Mouse (Mus musculus) heart, embryonic 15.5 days (tissue): Measurements from ENCODE around the gene Ssty2. TPM values are rescaled to one million over a fixed set of nuclear protein-coding genes. Genes with fewer than 3 reads are reported as not detected.
"Not testable (repeated sequence)": the region's sequence is repeated elsewhere in the genome, so short reads cannot be mapped to it uniquely, and the experiment has no call there.

Experiments
- ATAC-seq: fragments of 200-750 bp; cut with Nextera tagmentation; replicated peaks from 2 replicates; pipeline ENCODE4 v1.8.0; 2017; ENCODE audit warnings: low read depth, moderate TSS enrichment; ENCODE audit not compliant: insufficient number of reproducible peaks, insufficient read depth, low FRiP score
- H3K27ac ChIP-seq: fragments of 300-500 bp; sonication (generic); 2 replicates; pipeline ENCODE4 v1.5.1; 2015; ENCODE audit warnings: mild to moderate bottlenecking, inconsistent platforms
- H3K27me3 ChIP-seq: fragments of 300-500 bp; sonication (generic); 2 replicates; pipeline ENCODE4 v1.6.1; 2015; ENCODE audit warnings: inconsistent platforms
- H3K36me3 ChIP-seq: fragments of 300-500 bp; sonication (generic); 2 replicates; pipeline ENCODE4 v1.6.1; 2015; ENCODE audit warnings: mild to moderate bottlenecking, inconsistent platforms
- H3K4me1 ChIP-seq: fragments of 300-500 bp; sonication (generic); replicated peaks from 2 replicates; pipeline ENCODE4 v1.6.1; 2015; ENCODE audit warnings: inconsistent platforms
- H3K4me2 ChIP-seq: fragments of 300-500 bp; sonication (generic); 2 replicates; pipeline ENCODE4 v1.6.1; 2015; ENCODE audit warnings: inconsistent platforms, mild to moderate bottlenecking, moderate library complexity
- H3K4me3 ChIP-seq: fragments of 300-500 bp; sonication (generic); 2 replicates; pipeline ENCODE4 v1.5.1; 2015; ENCODE audit warnings: mild to moderate bottlenecking, inconsistent platforms
- H3K9ac ChIP-seq: fragments of 300-500 bp; sonication (generic); 2 replicates; pipeline ENCODE4 v1.6.1; 2015; ENCODE audit warnings: mild to moderate bottlenecking, inconsistent platforms
- H3K9me3 ChIP-seq: fragments of 300-500 bp; sonication (generic); replicated peaks from 2 replicates; pipeline ENCODE4 v1.6.1; 2016; ENCODE audit warnings: inconsistent platforms
- WGBS: fragments of 180-500 bp; shearing (Covaris S2); methylation state at CpG from one replicate; pipeline ENCODE4 v1.1.7; 2015; ENCODE audit warnings: mixed read lengths; 5-methylcytosine and 5-hydroxymethylcytosine counted together
- polyA plus RNA-seq: library from polyadenylated mRNA; unstranded; fragments of >200 nt; fragmentation: Nextera tagmentation; extraction: Ambion mirVana; gene quantifications from 2 replicates; pipeline ENCODE4 v1.2.1, GENCODE M21; 2015

Gene Ssty2
- polyA plus RNA-seq, result not detected in 2 replicates

- WGBS, result no CpG with 5 or more reads among the region's 4 CpGs
- ATAC-seq, H3K4me2 ChIP-seq: not testable (repeated sequence)
Observed at GRCm38 (mm10) chrY:67047972-67048371, at the start of gene Ssty2. TSS of gene Ssty2 (minus strand) at chrY:67048072.

More at GRCm38 (mm10) chrY:67047972-67048371, at the start of gene Ssty2:
- H3K9ac ChIP-seq, H3K36me3 ChIP-seq, H3K27me3 ChIP-seq, H3K27ac ChIP-seq, H3K9me3 ChIP-seq, H3K4me1 ChIP-seq, H3K4me3 ChIP-seq: not testable (repeated sequence)
